Mouse (Mus musculus) lung, postnatal 0 days (tissue): ENCODE measurements around the gene Robo1.

Experiments used
- CTCF ChIP-seq: IDR thresholded peaks from 2 replicates; pipeline ENCODE4 v1.5.1; 2016; ENCODE audit warnings: antibody characterized with exemption, mild to moderate bottlenecking
- EP300 ChIP-seq: IDR thresholded peaks from 2 replicates; pipeline ENCODE4 v1.6.1; 2016; ENCODE audit warnings: antibody characterized with exemption, mild to moderate bottlenecking, control low read depth

GRCm38 (mm10) chr16:72350422-72350821 is 42.3 kb downstream of the Robo1 start:
- TF ChIP-seq CTCF (no peak), EP300 (no peak)
